Comparison of ENCODE assay signal across 9 mouse cellular contexts in the genomic region with DNA sequence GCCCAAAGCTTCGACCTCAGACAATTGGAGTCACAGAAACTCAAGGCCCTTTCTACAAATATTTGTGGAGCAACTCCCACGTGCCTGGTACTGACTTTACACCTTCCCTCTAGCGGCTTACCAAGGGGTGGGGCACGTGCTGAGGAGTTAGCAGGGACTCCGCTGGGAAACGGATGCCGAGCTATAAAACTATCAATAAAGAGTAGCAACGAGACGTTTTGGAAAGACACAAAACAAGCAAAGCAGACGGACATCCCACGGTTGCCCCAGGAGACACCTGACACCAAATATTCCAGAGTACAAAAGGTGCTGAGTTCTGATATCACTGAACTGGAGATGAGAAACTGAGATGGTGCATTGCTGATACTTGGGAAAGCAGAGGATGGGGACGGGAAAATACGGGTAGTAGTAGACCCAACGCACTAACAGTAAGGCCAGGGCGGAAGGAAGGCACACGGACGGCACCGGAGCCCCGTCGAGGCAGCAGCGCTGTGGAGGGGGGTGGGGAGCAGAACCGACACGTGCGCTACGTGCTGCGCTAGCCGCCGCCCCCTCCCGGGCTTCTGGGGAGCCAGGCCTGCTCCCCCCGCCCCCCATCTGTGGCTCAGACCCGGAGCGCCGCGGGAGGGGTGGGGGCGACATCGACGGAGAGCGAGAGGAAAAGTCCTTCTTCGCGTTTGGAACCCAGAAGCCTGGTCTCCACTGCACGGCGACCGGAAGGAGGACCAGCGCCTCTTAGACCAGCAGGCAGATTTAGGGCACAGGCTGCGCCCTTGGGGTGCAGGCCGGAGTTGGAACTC. TPM values are rescaled to one million over a fixed set of nuclear protein-coding genes. Genes with fewer than 3 reads are reported as not detected.
DNase-seq lines count a peak whose midpoint lies in the region; ATAC-seq and TF ChIP-seq lines count a peak whose summit lies in the region.
"Had no signal": no experiment of that assay in that cellular context is flagged by ENCODE, and none has a peak within 500 bp of the region (broad histone marks: within the 10 kb centered on the region; RNA-seq: fewer than 3 reads in every experiment).

No protein-coding gene starts in this region.

- H3K9ac ChIP-seq in intestine, postnatal 0 days (ENCODE audit: low read depth, low read length): peak overlapping the region; percentile 66
- H3K9ac ChIP-seq in limb, embryonic 13.5 days: peak overlapping the region; percentile 82
- peak overlapping the region; percentile 80 for H3K9ac ChIP-seq in midbrain, embryonic 11.5 days (ENCODE audit: low read length)

- no peaks in the 10 kb centered on the region for H3K4me1 ChIP-seq in intestine, postnatal 0 days (replicated peaks; ENCODE audit: control insufficient read depth, insufficient read depth, low read length)
- peaks cover 20% of the 10 kb centered on the region for H3K4me1 ChIP-seq in limb, embryonic 13.5 days
- H3K4me1 ChIP-seq in midbrain, embryonic 11.5 days (ENCODE audit: control insufficient read depth, insufficient read depth, low read length): peaks cover 7% of the 10 kb centered on the region

- H3K27ac ChIP-seq in intestine, postnatal 0 days (ENCODE audit: low read depth, low read length): peak overlapping the region; percentile 66
- H3K27ac ChIP-seq in limb, embryonic 13.5 days: peak overlapping the region; percentile 94
- H3K27ac ChIP-seq in midbrain, embryonic 11.5 days (ENCODE audit: low read depth, low read length): peak overlapping the region; percentile 75

- no peak for TF ChIP-seq CTCF in brain, embryonic 14.5 days (IDR thresholded peaks at IDR 0.05; ENCODE audit: borderline replicate concordance, extremely low read depth, insufficient read depth, insufficient read length)
- 0 out of 2 replicates have a peak, but pooled peaks have one; percentile 6 for TF ChIP-seq CTCF in intestine, postnatal 0 days (IDR thresholded peaks at IDR 0.05; ENCODE audit: low read depth)

- H3K4me2 ChIP-seq in intestine, postnatal 0 days (replicated peaks; ENCODE audit: low read depth): peak overlapping the region; percentile 95
- H3K4me2 ChIP-seq in limb, embryonic 13.5 days (replicated peaks): peak overlapping the region; percentile 84
- H3K4me2 ChIP-seq in midbrain, embryonic 11.5 days: peak overlapping the region; percentile 90

- no peak for DNase-seq in cerebellum, adult 11-12 months
- peak; percentile 76 for DNase-seq in brain, embryonic 14.5 days (ENCODE audit: low read depth)
- no peak for DNase-seq in midbrain, embryonic 11.5 days (ENCODE audit: low spot score, missing footprints)
- DNase-seq in spleen, postnatal 36 days (ENCODE audit: low spot score in 2 of 2): peak; percentile 18 to 27

- no peaks in the 10 kb centered on the region for H3K27me3 ChIP-seq in intestine, postnatal 0 days (replicated peaks; ENCODE audit: control insufficient read depth, insufficient read depth, low read length)
- H3K27me3 ChIP-seq in limb, embryonic 13.5 days: no peaks in the 10 kb centered on the region
- peaks cover 4% of the 10 kb centered on the region; the same call in 1 of the 2 replicates for H3K27me3 ChIP-seq in midbrain, embryonic 11.5 days (ENCODE audit: control insufficient read depth, insufficient read depth, low read length)

- 0 out of 2 replicates have a peak, but pooled peaks have one; percentile 5 for ATAC-seq in cerebellum, adult (ENCODE audit: insufficient number of reproducible peaks, low FRiP score, low TSS enrichment)
- ATAC-seq in frontal cortex, adult (ENCODE audit: low TSS enrichment): peak; percentile 6; the same call in 1 of the 2 replicates
- ATAC-seq in intestine, postnatal 0 days: no peak
- peak; percentile 65 for ATAC-seq in limb, embryonic 13.5 days (ENCODE audit: low FRiP score, low read depth)
- ATAC-seq in midbrain, embryonic 11.5 days (ENCODE audit: low FRiP score): peak; percentile 10; the same call in 1 of the 2 replicates

- WGBS in intestine, postnatal 0 days: 1% methylated on average over 46 of the region's 46 CpGs
- WGBS in limb, embryonic 13.5 days: under 1% methylated on average over 43 of the region's 46 CpGs
- WGBS in midbrain, embryonic 11.5 days: under 1% methylated on average over 45 of the region's 46 CpGs

- no peak for TF ChIP-seq POLR2A in brain, embryonic 14.5 days (IDR thresholded peaks at IDR 0.05; ENCODE audit: borderline replicate concordance, extremely low read depth, insufficient read depth, insufficient read length, poor library complexity, severe bottlenecking)

- H3K9me3 ChIP-seq in intestine, postnatal 0 days (ENCODE audit: control insufficient read depth): no peaks in the 10 kb centered on the region
- H3K9me3 ChIP-seq in limb, embryonic 13.5 days: no peaks in the 10 kb centered on the region
- no peaks in the 10 kb centered on the region for H3K9me3 ChIP-seq in midbrain, embryonic 11.5 days (ENCODE audit: control insufficient read depth, low read length)

- no peaks in the 10 kb centered on the region for H3K36me3 ChIP-seq in intestine, postnatal 0 days (ENCODE audit: control insufficient read depth, insufficient read depth)
- no peaks in the 10 kb centered on the region for H3K36me3 ChIP-seq in limb, embryonic 13.5 days
- H3K36me3 ChIP-seq in midbrain, embryonic 11.5 days (ENCODE audit: control insufficient read depth, insufficient read depth, low read length): no peaks in the 10 kb centered on the region

- peak overlapping the region; percentile 66 for H3K4me3 ChIP-seq in intestine, postnatal 0 days (ENCODE audit: low read depth, low read length)
- H3K4me3 ChIP-seq in limb, embryonic 13.5 days: peak overlapping the region; percentile 65
- H3K4me3 ChIP-seq in midbrain, embryonic 11.5 days (ENCODE audit: low read depth, low read length): peak overlapping the region; percentile 62

RNA-seq across cellular contexts. Expression of a gene that starts 3.9 kb away (rescaled TPM):
- polyA plus RNA-seq in brain, embryonic 14.5 days (2012; rRNA removed): 48.9 and 70.8 TPM in 2 replicates
- 12.6 and 13.0 TPM in 2 replicates for polyA plus RNA-seq in intestine, postnatal 0 days (2015; fragmentation: Nextera tagmentation; extraction: Ambion mirVana)
- polyA plus RNA-seq in limb, embryonic 13.5 days (2015; fragmentation: Nextera tagmentation; extraction: Ambion mirVana): 96.1 and 98.8 TPM in 2 replicates
- polyA plus RNA-seq in midbrain, embryonic 11.5 days (2014; fragmentation: Nextera tagmentation; extraction: Ambion mirVana): 74.0 and 85.3 TPM in 2 replicates

RNA-seq across cellular contexts. Expression of a gene that starts 6.6 kb away (rescaled TPM):
- 0.15 TPM in 1 of 2 replicates, not detected in the other for polyA plus RNA-seq in brain, embryonic 14.5 days (2012; rRNA removed)
- polyA plus RNA-seq in intestine, postnatal 0 days (2015; fragmentation: Nextera tagmentation; extraction: Ambion mirVana): not detected in 2 replicates
- polyA plus RNA-seq in limb, embryonic 13.5 days (2015; fragmentation: Nextera tagmentation; extraction: Ambion mirVana): 0.14 TPM in 1 of 2 replicates, not detected in the other
- polyA plus RNA-seq in midbrain, embryonic 11.5 days (2014; fragmentation: Nextera tagmentation; extraction: Ambion mirVana): not detected in 2 replicates
- polyA plus RNA-seq: large intestine, adult 2 months had no signal

Comparison
In these comparisons a context has a peak if more than half of its experiments do, and no peak if none do; other contexts are left out.
1. DNase-seq: peak in brain, embryonic 14.5 days (single experiment) and spleen, postnatal 36 days (2 of 2); none in cerebellum, adult 11-12 months (single experiment) and midbrain, embryonic 11.5 days (single experiment).
2. Peak in every context shown above with its lines, with median percentiles within 50 percentile points of each other: H3K27ac ChIP-seq, H3K4me2 ChIP-seq, H3K4me3 ChIP-seq and H3K9ac ChIP-seq.